Mouse (Mus musculus) spleen, postnatal 10 days (tissue): ENCODE data around the gene Hoxb7.

Experiments used
- DNase-seq, 2 experiments: peaks; one replicate each; pipeline ENCODE4 v3.0.0; 2021 to 2022; ENCODE audit warnings: low spot score in 2 of 2

The Hoxb7 gene

GRCm38 (mm10) chr11:96334998-96335397, 48.6 kb downstream of the Hoxb7 start:
- no peak for DNase-seq

- no peak for DNase-seq
These were observed 50.2 kb downstream of the Hoxb7 start for GRCm38 (mm10) chr11:96336597-96336996.

- DNase-seq, result no peak
These were observed 50.6 kb downstream of the Hoxb7 start for GRCm38 (mm10) chr11:96337026-96337425.

- no peak for DNase-seq
These were observed 52.8 kb downstream of the Hoxb7 start for GRCm38 (mm10) chr11:96338957-96339855.
